Mouse (Mus musculus): ENCODE data around the gene Kif9. TPM values are rescaled to one million over a fixed set of nuclear protein-coding genes. Genes with fewer than 3 reads are reported as not detected.
A peak's percentile ranks its signal among the peaks of the same experiment; 100 is the strongest.

Gene Kif9
- 4.4 and 5.4 TPM in 2 replicates for total RNA-seq (2014; rRNA removed)
- 3.0 and 3.8 TPM in 2 replicates for polyA plus RNA-seq (2015; fragmentation: Nextera tagmentation; extraction: Ambion mirVana)

DNA sequence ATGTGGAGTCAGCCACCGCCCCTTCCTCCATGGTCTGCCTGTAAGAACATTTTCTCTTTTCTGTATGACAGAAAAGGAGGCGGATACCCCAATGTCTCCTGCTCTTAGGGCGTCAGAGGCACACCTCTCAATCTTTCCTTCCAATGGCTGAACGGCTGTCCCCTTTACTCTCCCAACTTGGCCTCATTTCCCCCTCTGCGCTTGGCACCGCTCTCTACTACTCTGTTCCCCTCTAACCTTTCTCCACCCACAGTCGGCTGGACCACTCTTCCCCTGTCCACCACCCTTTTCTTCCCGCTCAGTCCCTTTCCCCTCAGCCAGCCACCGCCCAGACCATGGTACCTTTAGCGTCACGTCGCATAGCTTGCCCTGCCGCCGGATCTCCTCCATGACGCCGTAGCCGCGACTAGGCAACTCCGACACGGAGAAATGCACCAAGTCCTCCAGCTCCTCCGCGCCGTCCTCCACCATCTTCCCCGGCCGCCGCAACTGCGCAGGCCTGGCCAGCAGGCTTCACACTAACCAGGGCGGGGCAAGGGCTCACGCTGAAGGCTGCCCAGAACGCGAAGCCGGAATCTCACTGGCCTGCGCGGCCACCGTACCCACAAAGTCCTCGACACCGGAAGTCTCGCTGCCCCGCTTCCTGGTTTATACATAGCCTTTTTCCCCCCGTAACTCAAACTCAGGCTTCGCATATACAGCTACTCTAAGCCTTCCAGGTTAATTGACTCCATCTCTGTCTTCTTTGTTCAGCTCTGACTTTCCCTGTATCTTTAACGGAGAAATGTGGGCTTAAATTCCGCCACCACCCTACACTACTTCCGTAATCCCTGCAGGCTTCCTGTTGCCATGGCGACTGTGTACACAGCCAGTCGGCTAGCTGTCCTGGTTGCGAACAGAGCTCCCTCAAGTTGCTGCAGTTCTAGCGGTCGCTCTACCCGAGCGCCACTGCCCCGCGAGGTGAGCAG, at the start of gene Kif9, which contains the start of gene Klhl18:
Gene Kif9 (plus strand): TSS at position 835 of the 968 bp plus-strand sequence.
Gene Klhl18 (minus strand): TSS at position 571 of the 968 bp plus-strand sequence.
- Histone ChIP-seq H3K4me2 (ENCODE audit: low read depth) (peak within 1 kb of the TSS; percentile 74), H3K27me3 (ENCODE audit: insufficient read depth, low read length) (no peaks in the 10 kb centered on the region), H3K9ac (peak within 1 kb of the TSS; percentile 71), H3K36me3 (ENCODE audit: insufficient read depth) (no peaks in the 10 kb centered on the region), H3K27ac (ENCODE audit: low read depth, low read length) (peak within 1 kb of the TSS; percentile 87), H3K4me3 (ENCODE audit: low read depth, low read length) (peak within 1 kb of the TSS; percentile 65), H3K9me3 (ENCODE audit: low read length) (no peaks in the 10 kb centered on the region), H3K4me1 (ENCODE audit: insufficient read depth) (peaks cover 11% of the 10 kb centered on the region)
- ATAC-seq (peak; percentile 98), DNase-seq (peak; percentile 98)
- TF ChIP-seq CTCF (IDR thresholded peaks at IDR 0.05; ENCODE audit: low read depth) = peak; percentile 17; the same call in 1 of the 2 replicates
- WGBS = 2% methylated on average over 53 of the region's 53 CpGs

DNA sequence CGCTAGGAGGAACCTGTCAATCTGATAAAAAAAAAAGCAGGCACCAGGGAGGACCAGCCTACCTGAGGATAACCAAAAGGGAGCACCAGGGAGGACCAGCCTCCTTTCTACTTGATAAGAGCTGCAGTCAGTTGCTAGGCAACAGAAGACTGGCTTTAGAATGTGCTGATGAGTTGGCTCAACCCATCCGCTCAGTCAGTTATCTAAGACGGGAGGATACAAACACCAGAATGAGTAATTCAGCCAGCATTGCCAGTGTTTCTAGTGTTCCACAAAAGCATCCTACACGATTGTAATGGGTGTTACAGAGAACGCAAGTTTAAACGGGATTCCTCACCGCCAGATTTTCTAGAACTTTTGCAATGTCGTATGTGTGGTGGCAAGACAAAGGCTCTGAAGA, 45.5 kb upstream of the Kif9 start:
- Histone ChIP-seq H3K27ac (ENCODE audit: low read depth, low read length) (no peak overlapping the region), H3K4me2 (ENCODE audit: low read depth) (no peak overlapping the region), H3K4me3 (ENCODE audit: low read depth, low read length) (no peak overlapping the region), H3K36me3 (ENCODE audit: insufficient read depth) (peaks cover 69% of the 10 kb centered on the region), H3K9ac (no peak overlapping the region), H3K9me3 (ENCODE audit: low read length) (no peaks in the 10 kb centered on the region), H3K4me1 (ENCODE audit: insufficient read depth) (no peaks in the 10 kb centered on the region), H3K27me3 (ENCODE audit: insufficient read depth, low read length) (no peaks in the 10 kb centered on the region)
- ATAC-seq (peak; percentile 55; the same call in 1 of the 2 replicates), DNase-seq (peak; percentile 21)
- no peak for TF ChIP-seq CTCF (IDR thresholded peaks at IDR 0.05; ENCODE audit: low read depth)
- 66% methylated on average over 8 of the region's 8 CpGs for WGBS

DNA sequence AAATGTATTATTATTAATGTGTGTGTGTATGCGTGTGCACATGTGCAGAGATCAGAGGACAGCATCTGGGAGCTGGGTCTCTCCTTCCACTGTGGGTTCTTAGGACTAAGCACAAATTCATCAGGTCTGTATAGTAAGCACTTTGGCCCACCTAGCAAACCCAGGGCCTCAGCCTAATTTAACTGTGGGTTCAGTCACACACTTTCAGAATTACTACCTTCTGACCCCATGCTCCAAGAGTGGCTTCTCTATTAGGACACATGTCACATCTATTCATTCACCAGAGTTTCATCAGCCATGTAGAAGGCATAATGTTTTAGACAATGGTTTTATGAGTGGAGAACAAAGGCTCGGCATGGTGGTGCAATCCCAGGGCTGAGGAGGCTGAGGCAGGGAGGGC, 43.7 kb upstream of the Kif9 start:
- Histone ChIP-seq H3K4me1 (ENCODE audit: insufficient read depth) (no peaks in the 10 kb centered on the region), H3K36me3 (ENCODE audit: insufficient read depth) (peaks cover 63% of the 10 kb centered on the region), H3K4me3 (ENCODE audit: low read depth, low read length) (no peak overlapping the region), H3K9me3 (ENCODE audit: low read length) (no peaks in the 10 kb centered on the region), H3K9ac (no peak overlapping the region), H3K27ac (ENCODE audit: low read depth, low read length) (no peak overlapping the region), H3K4me2 (ENCODE audit: low read depth) (no peak overlapping the region), H3K27me3 (ENCODE audit: insufficient read depth, low read length) (no peaks in the 10 kb centered on the region)
- ATAC-seq (no peak), DNase-seq (no peak)
- 93% methylated on average over 2 of the region's 2 CpGs for whole genome bisulfite sequencing
- no peak for TF ChIP-seq CTCF (IDR thresholded peaks at IDR 0.05; ENCODE audit: low read depth)

DNA sequence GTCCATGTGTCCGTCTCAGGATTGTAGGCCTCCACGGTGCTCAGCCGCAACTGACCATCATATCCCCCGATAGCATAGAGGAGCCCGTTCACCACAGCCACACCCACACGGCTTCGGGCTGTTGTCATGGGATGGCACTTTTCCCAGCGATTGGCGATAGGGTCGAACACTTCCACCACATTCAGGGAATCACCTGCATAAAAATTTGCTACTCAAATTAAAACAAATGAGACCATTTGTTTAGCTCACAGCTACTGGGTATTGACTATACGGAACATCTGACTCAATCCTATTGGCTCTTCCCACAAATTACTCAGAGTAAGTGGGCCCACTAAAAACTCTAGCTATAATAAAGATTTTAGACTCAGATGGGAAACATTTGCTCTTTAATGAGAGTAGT, 40.7 kb upstream of the Kif9 start:
- H3K4me3 ChIP-seq (ENCODE audit: low read depth, low read length) = no peak overlapping the region
- H3K27ac ChIP-seq (ENCODE audit: low read depth, low read length) = no peak overlapping the region
- no peak overlapping the region for H3K4me2 ChIP-seq (ENCODE audit: low read depth)
- H3K9ac ChIP-seq = no peak overlapping the region
- no peaks in the 10 kb centered on the region for H3K4me1 ChIP-seq (ENCODE audit: insufficient read depth)
- ATAC-seq (no peak), DNase-seq (no peak)
- 95% methylated on average over 11 of the region's 11 CpGs for WGBS
- no peak for TF ChIP-seq CTCF (IDR thresholded peaks at IDR 0.05; ENCODE audit: low read depth)
- no peaks in the 10 kb centered on the region for H3K9me3 ChIP-seq (ENCODE audit: low read length)
- peaks cover 40% of the 10 kb centered on the region for H3K36me3 ChIP-seq (ENCODE audit: insufficient read depth)
- H3K27me3 ChIP-seq (ENCODE audit: insufficient read depth, low read length) = no peaks in the 10 kb centered on the region

DNA sequence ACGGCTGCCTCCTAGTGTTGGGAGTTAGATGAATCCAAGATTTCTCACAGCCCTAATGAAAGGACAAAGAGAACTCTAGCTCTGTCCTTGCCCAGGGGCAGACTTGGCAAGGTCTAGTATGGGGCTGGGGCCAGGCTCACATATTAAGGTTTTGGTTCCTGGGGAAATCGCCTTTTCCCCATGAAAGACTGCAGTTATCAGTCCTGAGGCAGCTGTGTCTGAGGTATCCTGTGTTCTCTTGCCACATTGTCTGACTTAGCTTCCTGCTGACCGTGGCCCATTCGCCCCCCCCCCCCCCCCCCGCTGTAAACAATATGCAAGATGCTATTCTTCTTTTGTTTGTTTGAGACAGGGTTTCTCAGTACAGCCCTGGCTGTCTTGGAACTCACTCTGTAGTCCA, 36.7 kb upstream of the Kif9 start:
- ATAC-seq (no peak; the same call in 1 of the 2 replicates), DNase-seq (no peak)
- Histone ChIP-seq H3K4me3 (ENCODE audit: low read depth, low read length) (no peak overlapping the region), H3K4me2 (ENCODE audit: low read depth) (no peak overlapping the region), H3K27me3 (ENCODE audit: insufficient read depth, low read length) (no peaks in the 10 kb centered on the region), H3K4me1 (ENCODE audit: insufficient read depth) (no peaks in the 10 kb centered on the region), H3K9ac (no peak overlapping the region), H3K36me3 (ENCODE audit: insufficient read depth) (peaks cover 36% of the 10 kb centered on the region), H3K27ac (ENCODE audit: low read depth, low read length) (no peak overlapping the region), H3K9me3 (ENCODE audit: low read length) (no peaks in the 10 kb centered on the region)
- 53% methylated on average over 5 of the region's 5 CpGs for WGBS
- no peak for TF ChIP-seq CTCF (IDR thresholded peaks at IDR 0.05; ENCODE audit: low read depth)

DNA sequence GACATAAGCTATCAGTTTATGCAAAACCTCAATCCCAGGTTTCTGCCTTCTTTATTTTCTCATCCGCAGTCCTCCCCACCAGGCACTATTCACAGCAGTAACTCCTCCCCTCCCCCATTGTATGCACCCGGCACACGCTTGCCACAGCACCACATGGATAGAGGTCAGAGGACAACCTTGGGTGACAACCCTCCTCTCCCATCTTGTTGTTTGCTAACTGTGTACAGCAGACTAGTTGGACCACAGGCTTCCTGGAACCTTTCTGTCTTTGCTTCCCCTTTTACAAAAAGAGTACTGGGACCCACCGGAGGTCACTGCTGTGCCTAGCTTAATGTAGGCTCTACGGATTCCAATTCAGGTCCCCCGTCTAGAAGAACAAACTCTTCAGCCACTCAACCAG, 36.2 kb upstream of the Kif9 start:
- Histone ChIP-seq H3K4me3 (ENCODE audit: low read depth, low read length) (no peak overlapping the region), H3K4me2 (ENCODE audit: low read depth) (no peak overlapping the region), H3K9ac (no peak overlapping the region), H3K27ac (ENCODE audit: low read depth, low read length) (no peak overlapping the region), H3K36me3 (ENCODE audit: insufficient read depth) (peaks cover 31% of the 10 kb centered on the region), H3K4me1 (ENCODE audit: insufficient read depth) (no peaks in the 10 kb centered on the region), H3K27me3 (ENCODE audit: insufficient read depth, low read length) (no peaks in the 10 kb centered on the region), H3K9me3 (ENCODE audit: low read length) (no peaks in the 10 kb centered on the region)
- WGBS = 92% methylated on average over 6 of the region's 6 CpGs
- TF ChIP-seq CTCF (IDR thresholded peaks at IDR 0.05; ENCODE audit: low read depth) = no peak
- DNase-seq (no peak), ATAC-seq (no peak)

DNA sequence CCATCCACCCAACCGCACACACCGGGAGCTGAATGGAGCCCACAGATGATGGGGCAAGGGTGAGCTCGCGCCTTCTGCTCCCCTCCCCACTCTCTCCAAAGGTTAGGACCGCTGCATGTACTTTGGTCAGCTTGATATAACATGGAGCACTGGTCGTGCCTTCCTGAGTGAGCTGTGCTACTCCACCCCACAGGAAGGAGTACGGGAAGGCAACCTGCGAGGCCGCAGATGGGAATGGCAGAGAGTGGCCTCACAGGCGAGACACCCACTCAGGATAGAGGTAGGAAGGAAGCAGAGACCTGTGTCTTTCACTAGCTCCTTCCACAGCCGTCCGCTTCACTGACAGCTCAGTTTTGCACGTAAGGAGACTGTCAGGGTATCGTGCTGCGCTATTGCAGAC, 28.4 kb upstream of the Kif9 start:
- H3K4me2 ChIP-seq (ENCODE audit: low read depth) = no peak overlapping the region
- no peaks in the 10 kb centered on the region for H3K9me3 ChIP-seq (ENCODE audit: low read length)
- 83% methylated on average over 15 of the region's 15 CpGs for WGBS
- TF ChIP-seq CTCF (IDR thresholded peaks at IDR 0.05; ENCODE audit: low read depth) = no peak
- H3K4me1 ChIP-seq (ENCODE audit: insufficient read depth) = peaks cover 4% of the 10 kb centered on the region; the same call in 1 of the 2 replicates
- peak; percentile 27; the same call in 1 of the 2 replicates for ATAC-seq
- H3K36me3 ChIP-seq (ENCODE audit: insufficient read depth) = peaks cover 11% of the 10 kb centered on the region; the same call in 1 of the 2 replicates
- H3K27ac ChIP-seq (ENCODE audit: low read depth, low read length) = no peak overlapping the region
- DNase-seq = no peak
- H3K9ac ChIP-seq = no peak overlapping the region
- H3K27me3 ChIP-seq (ENCODE audit: insufficient read depth, low read length) = no peaks in the 10 kb centered on the region
- H3K4me3 ChIP-seq (ENCODE audit: low read depth, low read length) = no peak overlapping the region
